Mouse (Mus musculus) midbrain, postnatal 0 days (tissue): ENCODE results near the gene Lin7c. TPM values are rescaled to one million over a fixed set of nuclear protein-coding genes. Genes with fewer than 3 reads are reported as not detected.

Experiments
- ATAC-seq: fragments of 200-750 bp; cut with Nextera tagmentation; 2 replicates; pipeline ENCODE4 v1.8.0; 2017; ENCODE audit warnings: moderate number of reproducible peaks, mild to moderate bottlenecking, moderate TSS enrichment, moderate library complexity; ENCODE audit not compliant: low FRiP score
- DNase-seq: peaks from one replicate; pipeline ENCODE4 v3.0.0-alpha.2; 2015; ENCODE audit warnings: low spot score
- H3K27ac ChIP-seq: fragments of 300-500 bp; sonication (generic); 2 replicates; pipeline ENCODE4 v1.5.1; 2014; ENCODE audit warnings: low read depth, mild to moderate bottlenecking, low read length, mixed read lengths
- H3K27me3 ChIP-seq: fragments of 300-500 bp; sonication (generic); 2 replicates; pipeline ENCODE4 v1.6.1; 2014; ENCODE audit warnings: low read length, control low read depth, mixed read lengths; ENCODE audit not compliant: insufficient read depth
- H3K36me3 ChIP-seq: fragments of 300-500 bp; sonication (generic); 2 replicates; pipeline ENCODE4 v1.6.1; 2014; ENCODE audit warnings: low read length, control low read depth, mixed read lengths; ENCODE audit not compliant: insufficient read depth
- H3K4me1 ChIP-seq: fragments of 300-500 bp; sonication (generic); 2 replicates; pipeline ENCODE4 v1.6.1; 2014; ENCODE audit warnings: mild to moderate bottlenecking, control low read depth, antibody characterized with exemption, low read length, mixed read lengths; ENCODE audit not compliant: insufficient read depth
- H3K4me2 ChIP-seq: fragments of 300-500 bp; sonication (generic); 2 replicates; pipeline ENCODE4 v1.6.1; 2014; ENCODE audit warnings: low read depth, mild to moderate bottlenecking, low read length, mixed read lengths; ENCODE audit not compliant: poor library complexity, severe bottlenecking
- H3K4me3 ChIP-seq: fragments of 300-500 bp; sonication (generic); 2 replicates; pipeline ENCODE4 v1.5.1; 2014; ENCODE audit warnings: low read depth, mild to moderate bottlenecking, low read length, moderate library complexity
- H3K9ac ChIP-seq: fragments of 300-500 bp; sonication (generic); replicated peaks from 2 replicates; pipeline ENCODE4 v1.6.1; 2014; ENCODE audit warnings: mild to moderate bottlenecking, low read length, moderate library complexity, mixed read lengths; ENCODE audit not compliant: poor library complexity, severe bottlenecking
- H3K9me3 ChIP-seq: fragments of 300-500 bp; sonication (generic); 2 replicates; pipeline ENCODE4 v1.6.1; 2016; ENCODE audit warnings: low read length, control low read depth
- CTCF ChIP-seq: IDR thresholded peaks from 2 replicates; pipeline ENCODE4 v1.5.1; 2016; ENCODE audit warnings: antibody characterized with exemption, mild to moderate bottlenecking
- WGBS: fragments of 180-500 bp; shearing (Covaris S2); extraction: QIAGEN DNeasy Blood & Tissue Kit; methylation state at CpG from one replicate; pipeline ENCODE4 v1.1.7; 2014; 5-methylcytosine and 5-hydroxymethylcytosine counted together
- polyA plus RNA-seq: library from polyadenylated mRNA; unstranded; fragments of >200 nt; fragmentation: Nextera tagmentation; extraction: Ambion mirVana; gene quantifications from 2 replicates; pipeline ENCODE4 v1.2.1, GENCODE M21; 2015
- total RNA-seq: library from RNA; depleted of rRNA; stranded (reverse); fragments of >200 nt; gene quantifications from 2 replicates; pipeline ENCODE4 v1.2.3, GENCODE M21; 2014

Lin7c gene
- total and polyA plus RNA-seq, 2 experiments from 2014 or later = 209 to 232 TPM

- H3K27me3 ChIP-seq = no peaks in the 10 kb centered on the region
- peak overlapping the region; percentile 45 for H3K4me2 ChIP-seq
- 39% methylated on average over 4 of the region's 4 CpGs for WGBS
- ATAC-seq = peak; percentile 15; the same call in 1 of the 2 replicates
- H3K9ac ChIP-seq = peak overlapping the region; percentile 90; the same call in 1 of the 2 replicates
- peak overlapping the region; percentile 90 for H3K4me3 ChIP-seq
- H3K27ac ChIP-seq = peak overlapping the region; percentile 90; the same call in 1 of the 2 replicates
- H3K4me1 ChIP-seq = peaks cover 8% of the 10 kb centered on the region
- DNase-seq = no peak
- peak; percentile 57 for TF ChIP-seq CTCF
- H3K9me3 ChIP-seq = no peaks in the 10 kb centered on the region
- H3K36me3 ChIP-seq = peaks cover 7% of the 10 kb centered on the region; the same call in 1 of the 2 replicates
Measured at GRCm38 (mm10) chr2:109890068-109890467, 585 bp upstream of the Lin7c start.

GRCm38 (mm10) chr2:109891031-109891430, 378 bp downstream of the Lin7c start:
- peaks cover 17% of the 10 kb centered on the region for H3K36me3 ChIP-seq
- TF ChIP-seq CTCF = no peak
- H3K4me2 ChIP-seq = peak overlapping the region; percentile 65
- peak overlapping the region; percentile 90 for H3K9ac ChIP-seq
- H3K9me3 ChIP-seq = no peaks in the 10 kb centered on the region
- H3K27me3 ChIP-seq = no peaks in the 10 kb centered on the region
- H3K4me3 ChIP-seq = peak overlapping the region; percentile 90
- peak overlapping the region; percentile 90 for H3K27ac ChIP-seq
- DNase-seq (peak; percentile 52), ATAC-seq (peak; percentile 81)
- peaks cover 8% of the 10 kb centered on the region for H3K4me1 ChIP-seq
- WGBS = under 1% methylated on average over 33 of the region's 34 CpGs

- Histone ChIP-seq H3K9me3 (no peaks in the 10 kb centered on the region), H3K4me1 (peaks cover 8% of the 10 kb centered on the region), H3K27ac (peak overlapping the region; percentile 90; the same call in 1 of the 2 replicates), H3K27me3 (no peaks in the 10 kb centered on the region), H3K4me2 (peak overlapping the region; percentile 65), H3K4me3 (peak overlapping the region; percentile 90), H3K9ac (peak overlapping the region; percentile 90), H3K36me3 (peaks cover 17% of the 10 kb centered on the region)
- 11% methylated on average over 4 of the region's 4 CpGs for WGBS
- ATAC-seq (no peak), DNase-seq (peak; percentile 38)
- TF ChIP-seq CTCF = no peak
Measured at GRCm38 (mm10) chr2:109891471-109891870, 818 bp downstream of the Lin7c start.

- Histone ChIP-seq H3K9me3 (no peaks in the 10 kb centered on the region), H3K27me3 (no peaks in the 10 kb centered on the region), H3K9ac (no peak overlapping the region), H3K4me2 (no peak overlapping the region), H3K4me3 (no peak overlapping the region), H3K36me3 (peaks cover 28% of the 10 kb centered on the region), H3K4me1 (peaks cover 8% of the 10 kb centered on the region), H3K27ac (no peak overlapping the region)
- DNase-seq (no peak), ATAC-seq (no peak)
- TF ChIP-seq CTCF = peak; percentile 57
- WGBS = 75% methylated on average over 7 of the region's 7 CpGs
Measured at GRCm38 (mm10) chr2:109896311-109896710, 5.7 kb downstream of the Lin7c start.

GRCm38 (mm10) chr2:109902869-109903268, 12.2 kb downstream of the Lin7c start:
- no peaks in the 10 kb centered on the region for H3K9me3 ChIP-seq
- TF ChIP-seq CTCF = no peak
- no peak overlapping the region for H3K27ac ChIP-seq
- no peak overlapping the region for H3K4me3 ChIP-seq
- H3K4me1 ChIP-seq = no peaks in the 10 kb centered on the region
- no peak overlapping the region for H3K9ac ChIP-seq
- peaks cover 14% of the 10 kb centered on the region for H3K36me3 ChIP-seq
- H3K27me3 ChIP-seq = no peaks in the 10 kb centered on the region
- WGBS = 81% methylated on average over 7 of the region's 7 CpGs
- ATAC-seq (no peak), DNase-seq (no peak)
- no peak overlapping the region for H3K4me2 ChIP-seq

- Histone ChIP-seq H3K9ac (no peak overlapping the region), H3K27me3 (no peaks in the 10 kb centered on the region), H3K4me2 (no peak overlapping the region), H3K36me3 (peaks cover 13% of the 10 kb centered on the region), H3K4me3 (no peak overlapping the region), H3K9me3 (no peaks in the 10 kb centered on the region), H3K4me1 (no peaks in the 10 kb centered on the region), H3K27ac (no peak overlapping the region)
- peak; percentile 100 for TF ChIP-seq CTCF
- DNase-seq = peak; percentile 96
- peak; percentile 77 for ATAC-seq
- WGBS = under 1% methylated on average over 7 of the region's 7 CpGs
Measured at GRCm38 (mm10) chr2:109904171-109904821, 13.6 kb downstream of the Lin7c start.
